Mouse (Mus musculus): ENCODE measurements around the gene Sgta. TPM values are rescaled to one million over a fixed set of nuclear protein-coding genes. Genes with fewer than 3 reads are reported as not detected.

Gene Sgta
- polyA plus RNA-seq, 1 experiment from 2014 or later = 331 TPM

GRCm38 (mm10) chr10:80995091-80995632, 64.8 kb downstream of the Sgta start:
- Histone ChIP-seq H3K9ac (no peak overlapping the region), H3K27me3 (0 out of 2 replicates have a peak, but pooled peaks cover 3% of the 10 kb centered on the region), H3K9me3 (no peaks in the 10 kb centered on the region), H3K27ac (replicated peaks) (no peak overlapping the region), H3K4me1 (replicated peaks) (peaks cover 18% of the 10 kb centered on the region), H3K36me3 (no peaks in the 10 kb centered on the region), H3K4me2 (peak overlapping the region; percentile 41), H3K4me3 (no peak overlapping the region)
- ATAC-seq (ENCODE audit: low FRiP score, low read depth) = peak; percentile 49; the same call in 1 of the 2 replicates
- WGBS = 11% methylated on average over 21 of the region's 21 CpGs

DNA sequence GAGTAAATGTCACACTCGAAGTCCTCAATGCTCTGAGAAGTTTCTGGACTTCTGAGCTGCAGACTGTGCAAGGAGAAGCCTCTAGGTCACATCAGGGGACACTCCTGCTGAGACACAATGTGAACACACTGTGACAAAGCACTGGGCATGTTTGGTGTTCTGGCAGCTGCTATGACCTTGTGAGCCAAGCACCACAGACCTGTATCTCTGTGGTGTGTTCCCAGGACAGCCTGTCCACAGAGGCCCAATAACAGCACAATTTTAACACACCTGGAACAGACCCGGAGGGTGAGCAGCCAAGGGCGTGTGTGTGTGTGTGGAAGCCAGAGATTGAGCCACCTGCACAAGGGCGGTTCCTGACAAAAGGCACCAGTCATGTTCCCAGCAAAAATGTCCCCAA, 65.4 kb downstream of the Sgta start:
- H3K4me3 ChIP-seq = no peak overlapping the region
- ATAC-seq (ENCODE audit: low FRiP score, low read depth) = no peak
- H3K9ac ChIP-seq = no peak overlapping the region
- no peaks in the 10 kb centered on the region for H3K9me3 ChIP-seq
- peak overlapping the region; percentile 41; the same call in 1 of the 2 replicates for H3K4me2 ChIP-seq
- WGBS = 52% methylated on average over 4 of the region's 4 CpGs
- H3K27me3 ChIP-seq = 0 out of 2 replicates have a peak, but pooled peaks cover 3% of the 10 kb centered on the region
- H3K27ac ChIP-seq (replicated peaks) = no peak overlapping the region
- peaks cover 12% of the 10 kb centered on the region for H3K4me1 ChIP-seq (replicated peaks)
- no peaks in the 10 kb centered on the region for H3K36me3 ChIP-seq

Small RNA genes within 50 kb of the gene (microRNA-seq; reads per million reads assigned to microRNA genes)
- gene Mir5615-1 (not detected), gene Mir5615-2 (not detected)

Other genes starting within 250 kb of the Sgta start
- 0.62 and 0.95 TPM in 2 replicates for gene Jsrp1, start 246.7 kb downstream of the Sgta start, polyA plus RNA-seq (2015; fragmentation: Nextera tagmentation; extraction: Ambion mirVana)
- gene Oaz1, start 233.5 kb downstream of the Sgta start, polyA plus RNA-seq (2015; fragmentation: Nextera tagmentation; extraction: Ambion mirVana) = 1,303 and 1,311 TPM in 2 replicates
- 15.8 and 18.5 TPM in 2 replicates for gene Lingo3, start 216.1 kb downstream of the Sgta start, polyA plus RNA-seq (2015; fragmentation: Nextera tagmentation; extraction: Ambion mirVana)
- gene Lsm7, start 205.0 kb downstream of the Sgta start, polyA plus RNA-seq (2015; fragmentation: Nextera tagmentation; extraction: Ambion mirVana) = 210 and 228 TPM in 2 replicates
- 76.8 and 87.4 TPM in 2 replicates for gene Sppl2b, start 204.9 kb downstream of the Sgta start, polyA plus RNA-seq (2015; fragmentation: Nextera tagmentation; extraction: Ambion mirVana)
- 0.22 and 0.33 TPM in 2 replicates for gene Tmprss9, start 188.3 kb downstream of the Sgta start, polyA plus RNA-seq (2015; fragmentation: Nextera tagmentation; extraction: Ambion mirVana)
- 329 and 342 TPM in 2 replicates for gene Timm13, start 159.2 kb downstream of the Sgta start, polyA plus RNA-seq (2015; fragmentation: Nextera tagmentation; extraction: Ambion mirVana)
- gene Lmnb2, start 141.9 kb downstream of the Sgta start, polyA plus RNA-seq (2015; fragmentation: Nextera tagmentation; extraction: Ambion mirVana) = 38.4 and 40.9 TPM in 2 replicates
- 6.9 and 8.5 TPM in 2 replicates for gene Gadd45b, start 130.1 kb downstream of the Sgta start, polyA plus RNA-seq (2015; fragmentation: Nextera tagmentation; extraction: Ambion mirVana)
- gene Gng7, start 45.2 kb downstream of the Sgta start, polyA plus RNA-seq (2015; fragmentation: Nextera tagmentation; extraction: Ambion mirVana) = 19.1 and 21.4 TPM in 2 replicates
- 71.6 and 81.6 TPM in 2 replicates for gene Diras1, start 34.5 kb downstream of the Sgta start, polyA plus RNA-seq (2015; fragmentation: Nextera tagmentation; extraction: Ambion mirVana)
- 46.3 and 53.0 TPM in 2 replicates for gene Slc39a3, start 22.8 kb downstream of the Sgta start, polyA plus RNA-seq (2015; fragmentation: Nextera tagmentation; extraction: Ambion mirVana)
- 51.2 and 51.3 TPM in 2 replicates for gene Thop1, start 9.9 kb upstream of the Sgta start, polyA plus RNA-seq (2015; fragmentation: Nextera tagmentation; extraction: Ambion mirVana)
- 0.30 and 0.39 TPM in 2 replicates for gene Creb3l3, start 38.7 kb upstream of the Sgta start, polyA plus RNA-seq (2015; fragmentation: Nextera tagmentation; extraction: Ambion mirVana)
- gene Map2k2, start 45.7 kb upstream of the Sgta start, polyA plus RNA-seq (2015; fragmentation: Nextera tagmentation; extraction: Ambion mirVana) = 248 and 259 TPM in 2 replicates
- gene Zbtb7a, start 75.0 kb upstream of the Sgta start, polyA plus RNA-seq (2015; fragmentation: Nextera tagmentation; extraction: Ambion mirVana) = 15.3 and 16.2 TPM in 2 replicates
- gene Pias4, start 107.7 kb upstream of the Sgta start, polyA plus RNA-seq (2015; fragmentation: Nextera tagmentation; extraction: Ambion mirVana) = 52.2 and 61.2 TPM in 2 replicates
- 532 and 536 TPM in 2 replicates for gene Eef2, start 116.5 kb upstream of the Sgta start, polyA plus RNA-seq (2015; fragmentation: Nextera tagmentation; extraction: Ambion mirVana)
- 69.7 and 70.1 TPM in 2 replicates for gene Dapk3, start 122.8 kb upstream of the Sgta start, polyA plus RNA-seq (2015; fragmentation: Nextera tagmentation; extraction: Ambion mirVana)
- gene 4930442H23Rik, start 123.7 kb upstream of the Sgta start, polyA plus RNA-seq (2015; fragmentation: Nextera tagmentation; extraction: Ambion mirVana) = 0.13 and 0.31 TPM in 2 replicates
- 0.10 TPM in 1 of 2 replicates, not detected in the other for gene Nmrk2, start 141.9 kb upstream of the Sgta start, polyA plus RNA-seq (2015; fragmentation: Nextera tagmentation; extraction: Ambion mirVana)
- gene Atcay, start 170.7 kb upstream of the Sgta start, polyA plus RNA-seq (2015; fragmentation: Nextera tagmentation; extraction: Ambion mirVana) = 80.6 and 85.5 TPM in 2 replicates
- 30.3 and 34.0 TPM in 2 replicates for gene Zfr2, start 173.0 kb upstream of the Sgta start, polyA plus RNA-seq (2015; fragmentation: Nextera tagmentation; extraction: Ambion mirVana)
- 43.8 and 49.7 TPM in 2 replicates for gene Matk, start 192.8 kb upstream of the Sgta start, polyA plus RNA-seq (2015; fragmentation: Nextera tagmentation; extraction: Ambion mirVana)
- gene Mrpl54, start 206.8 kb upstream of the Sgta start, polyA plus RNA-seq (2015; fragmentation: Nextera tagmentation; extraction: Ambion mirVana) = 121 and 144 TPM in 2 replicates
- gene Apba3, start 206.8 kb upstream of the Sgta start, polyA plus RNA-seq (2015; fragmentation: Nextera tagmentation; extraction: Ambion mirVana) = 38.3 and 38.6 TPM in 2 replicates
- 5.9 and 6.2 TPM in 2 replicates for gene Tjp3, start 231.4 kb upstream of the Sgta start, polyA plus RNA-seq (2015; fragmentation: Nextera tagmentation; extraction: Ambion mirVana)
- gene Pip5k1c, start 232.8 kb upstream of the Sgta start, polyA plus RNA-seq (2015; fragmentation: Nextera tagmentation; extraction: Ambion mirVana) = 130 and 151 TPM in 2 replicates